Mouse (Mus musculus): ENCODE data around the gene Dcun1d4.

The Dcun1d4 gene

GRCm38 (mm10) chr5:73587119-73587518 lies 106.3 kb downstream of the Dcun1d4 start:
- no peak for DNase-seq (ENCODE audit: low read depth, low spot score)

- no peak for DNase-seq (ENCODE audit: low read depth, low spot score)
These were observed 118.3 kb downstream of the Dcun1d4 start for GRCm38 (mm10) chr5:73598943-73599695.

GRCm38 (mm10) chr5:73599991-73600390 lies 119.2 kb downstream of the Dcun1d4 start:
- no peak for DNase-seq (ENCODE audit: low read depth, low spot score)

- no peak for DNase-seq (ENCODE audit: low read depth, low spot score)
These were observed 120.6 kb downstream of the Dcun1d4 start for GRCm38 (mm10) chr5:73601361-73601763.

GRCm38 (mm10) chr5:73602865-73603264 lies 122.1 kb downstream of the Dcun1d4 start:
- DNase-seq (ENCODE audit: low read depth, low spot score), result no peak

- DNase-seq (ENCODE audit: low read depth, low spot score), result no peak
These were observed 123.7 kb downstream of the Dcun1d4 start for GRCm38 (mm10) chr5:73604542-73604941.

GRCm38 (mm10) chr5:73604964-73605363 lies 124.2 kb downstream of the Dcun1d4 start:
- DNase-seq (ENCODE audit: low read depth, low spot score), result no peak
